Mouse (Mus musculus) kidney, embryonic 15.5 days (tissue): ENCODE measurements around the gene Mettl22. TPM values are rescaled to one million over a fixed set of nuclear protein-coding genes. Genes with fewer than 3 reads are reported as not detected.

Source experiments
- ATAC-seq: fragments of 200-750 bp; cut with Nextera tagmentation; replicated peaks from 2 replicates; pipeline ENCODE4 v1.8.0; 2017; ENCODE audit warnings: moderate TSS enrichment; ENCODE audit not compliant: low FRiP score
- H3K27ac ChIP-seq: fragments of 300-500 bp; sonication (generic); 2 replicates; pipeline ENCODE4 v1.5.1; 2015; ENCODE audit warnings: mild to moderate bottlenecking, inconsistent platforms
- H3K27me3 ChIP-seq: fragments of 300-500 bp; sonication (generic); 2 replicates; pipeline ENCODE4 v1.6.1; 2015; ENCODE audit warnings: inconsistent platforms
- H3K36me3 ChIP-seq: fragments of 300-500 bp; sonication (generic); 2 replicates; pipeline ENCODE4 v1.6.1; 2015; ENCODE audit warnings: inconsistent platforms
- H3K4me1 ChIP-seq: fragments of 300-500 bp; sonication (generic); 2 replicates; pipeline ENCODE4 v1.6.1; 2015; ENCODE audit warnings: inconsistent platforms
- H3K4me2 ChIP-seq: fragments of 300-500 bp; sonication (generic); 2 replicates; pipeline ENCODE4 v1.6.1; 2015; ENCODE audit warnings: moderate library complexity, mild to moderate bottlenecking, inconsistent platforms
- H3K4me3 ChIP-seq: fragments of 300-500 bp; sonication (generic); replicated peaks from 2 replicates; pipeline ENCODE4 v1.5.1; 2015; ENCODE audit warnings: mild to moderate bottlenecking, inconsistent platforms
- H3K9ac ChIP-seq: fragments of 300-500 bp; sonication (generic); 2 replicates; pipeline ENCODE4 v1.6.1; 2015; ENCODE audit warnings: mild to moderate bottlenecking, inconsistent platforms
- H3K9me3 ChIP-seq: fragments of 300-500 bp; sonication (generic); replicated peaks from 2 replicates; pipeline ENCODE4 v1.6.1; 2016; ENCODE audit warnings: inconsistent platforms
- WGBS: fragments of 180-500 bp; shearing (Covaris S2); methylation state at CpG from one replicate; pipeline ENCODE4 v1.1.7; 2015; ENCODE audit warnings: mixed read lengths; 5-methylcytosine and 5-hydroxymethylcytosine counted together
- polyA plus RNA-seq: library from polyadenylated mRNA; unstranded; fragments of >200 nt; fragmentation: Nextera tagmentation; extraction: Ambion mirVana; gene quantifications from 2 replicates; pipeline ENCODE4 v1.2.1, GENCODE M21; 2015

The Mettl22 gene
- polyA plus RNA-seq, 1 experiment from 2014 or later = 19.4 TPM

GRCm38 (mm10) chr16:8534466-8535200 lies 64.0 kb downstream of the Mettl22 start:
- 88% methylated on average over 11 of the region's 11 CpGs for WGBS
- H3K4me2 ChIP-seq = no peak overlapping the region
- ATAC-seq = no peak

DNA sequence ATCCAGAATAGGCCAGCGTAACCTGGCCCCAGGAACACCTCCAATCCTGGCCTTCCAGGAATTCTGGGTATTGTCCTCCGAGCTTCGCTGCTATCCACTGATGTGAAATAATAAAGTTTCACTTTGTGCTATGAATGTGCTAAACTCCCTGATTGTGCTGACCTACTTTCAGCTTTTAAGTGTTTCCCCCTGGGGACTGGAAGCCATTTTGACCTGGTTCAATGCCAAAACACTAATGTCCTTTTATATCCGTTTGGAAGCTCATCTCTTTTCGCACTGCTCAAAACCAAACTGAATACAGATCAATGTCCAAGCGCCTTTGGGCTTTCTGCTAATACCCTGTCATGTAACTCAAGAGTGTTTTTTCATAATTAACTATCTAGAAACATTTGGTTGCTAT lies 64.8 kb downstream of the Mettl22 start:
- 80% methylated on average over 6 of the region's 6 CpGs for WGBS
- no peak for ATAC-seq

More at GRCm38 (mm10) chr16:8534466-8535200, 64.0 kb downstream of the Mettl22 start:
- Histone ChIP-seq H3K27me3 (no peaks in the 10 kb centered on the region), H3K27ac (no peak overlapping the region), H3K9me3 (no peaks in the 10 kb centered on the region), H3K4me1 (peaks cover 18% of the 10 kb centered on the region), H3K36me3 (0 out of 2 replicates have a peak, but pooled peaks cover 4% of the 10 kb centered on the region), H3K4me3 (no peak overlapping the region), H3K9ac (no peak overlapping the region)

GRCm38 (mm10) chr16:8539150-8539865 lies 68.7 kb downstream of the Mettl22 start:
- H3K9me3 ChIP-seq = no peaks in the 10 kb centered on the region
- H3K36me3 ChIP-seq = no peaks in the 10 kb centered on the region
- ATAC-seq = no peak
- H3K4me3 ChIP-seq = no peak overlapping the region
- H3K4me2 ChIP-seq = no peak overlapping the region
- no peak overlapping the region for H3K9ac ChIP-seq
- H3K4me1 ChIP-seq = peaks cover 11% of the 10 kb centered on the region
- 25% methylated on average over 9 of the region's 9 CpGs for WGBS
- H3K27ac ChIP-seq = no peak overlapping the region
- H3K27me3 ChIP-seq = no peaks in the 10 kb centered on the region

More for the DNA sequence above, 64.8 kb downstream of the Mettl22 start:
- Histone ChIP-seq H3K9ac (no peak overlapping the region), H3K4me1 (peaks cover 14% of the 10 kb centered on the region), H3K27ac (no peak overlapping the region), H3K27me3 (no peaks in the 10 kb centered on the region), H3K4me2 (no peak overlapping the region), H3K4me3 (no peak overlapping the region), H3K9me3 (no peaks in the 10 kb centered on the region), H3K36me3 (0 out of 2 replicates have a peak, but pooled peaks cover 4% of the 10 kb centered on the region)

Other genes starting within 250 kb of the Mettl22 start
- gene Tmem114, start 45.7 kb upstream of the Mettl22 start, polyA plus RNA-seq = 0.10 and 0.12 TPM in 2 replicates
- gene Abat, start 42.6 kb downstream of the Mettl22 start, polyA plus RNA-seq = 40.4 and 41.4 TPM in 2 replicates
- gene Pmm2, start 166.9 kb downstream of the Mettl22 start, polyA plus RNA-seq = 54.1 and 56.4 TPM in 2 replicates
- 19.8 and 20.9 TPM in 2 replicates for gene Tmem186, start 166.9 kb downstream of the Mettl22 start, polyA plus RNA-seq
- gene Carhsp1, start 201.4 kb downstream of the Mettl22 start, polyA plus RNA-seq = 76.8 and 80.8 TPM in 2 replicates
- gene Gm5767, start 210.0 kb downstream of the Mettl22 start, polyA plus RNA-seq = not detected in 2 replicates